Mouse (Mus musculus) liver, embryonic 12.5 days (tissue): ENCODE measurements around the gene Gm28374. TPM values are rescaled to one million over a fixed set of nuclear protein-coding genes. Genes with fewer than 3 reads are reported as not detected.

ENCODE experiments used
- ATAC-seq: fragments of 200-750 bp; cut with Nextera tagmentation; 2 replicates; pipeline ENCODE4 v1.8.0; 2017; ENCODE audit warnings: moderate number of reproducible peaks, mild to moderate bottlenecking, moderate library complexity
- H3K27ac ChIP-seq: fragments of 300-500 bp; sonication (generic); 2 replicates; pipeline ENCODE4 v1.5.1; 2016; ENCODE audit warnings: mild to moderate bottlenecking
- H3K27me3 ChIP-seq: fragments of 300-500 bp; sonication (generic); replicated peaks from 2 replicates; pipeline ENCODE4 v1.6.1; 2016; ENCODE audit warnings: mild to moderate bottlenecking, moderate library complexity
- H3K36me3 ChIP-seq: fragments of 300-500 bp; sonication (generic); 2 replicates; pipeline ENCODE4 v1.6.1; 2016; ENCODE audit warnings: mild to moderate bottlenecking, moderate library complexity
- H3K4me1 ChIP-seq: fragments of 300-500 bp; sonication (generic); 2 replicates; pipeline ENCODE4 v1.6.1; 2016
- H3K4me2 ChIP-seq: fragments of 300-500 bp; sonication (generic); 2 replicates; pipeline ENCODE4 v1.6.1; 2016; ENCODE audit warnings: mild to moderate bottlenecking, moderate library complexity
- H3K4me3 ChIP-seq: fragments of 300-500 bp; sonication (generic); 2 replicates; pipeline ENCODE4 v1.5.1; 2016; ENCODE audit warnings: mild to moderate bottlenecking, moderate library complexity
- H3K9ac ChIP-seq: fragments of 300-500 bp; sonication (generic); 2 replicates; pipeline ENCODE4 v1.6.1; 2016; ENCODE audit warnings: mild to moderate bottlenecking, moderate library complexity
- H3K9me3 ChIP-seq: fragments of 300-500 bp; sonication (generic); replicated peaks from 2 replicates; pipeline ENCODE4 v1.6.1; 2016; ENCODE audit warnings: mild to moderate bottlenecking, moderate library complexity
- WGBS: fragments of 180-500 bp; shearing (Covaris S2); methylation state at CpG from one replicate; pipeline ENCODE4 v1.1.7; 2016; ENCODE audit not compliant: insufficient replicate concordance; 5-methylcytosine and 5-hydroxymethylcytosine counted together
- microRNA-seq: library from miRNA; unstranded; fragments of <30 nt; microRNA quantifications from one replicate; pipeline ENCODE4, GENCODE M21; 2017
- polyA plus RNA-seq: library from polyadenylated mRNA; unstranded; fragments of >200 nt; fragmentation: Nextera tagmentation; extraction: Ambion mirVana; gene quantifications from 2 replicates; pipeline ENCODE4 v1.2.1, GENCODE M21; 2016

Gene Gm28374
- polyA plus RNA-seq, 1 experiment from 2014 or later: 0.37 TPM

DNA sequence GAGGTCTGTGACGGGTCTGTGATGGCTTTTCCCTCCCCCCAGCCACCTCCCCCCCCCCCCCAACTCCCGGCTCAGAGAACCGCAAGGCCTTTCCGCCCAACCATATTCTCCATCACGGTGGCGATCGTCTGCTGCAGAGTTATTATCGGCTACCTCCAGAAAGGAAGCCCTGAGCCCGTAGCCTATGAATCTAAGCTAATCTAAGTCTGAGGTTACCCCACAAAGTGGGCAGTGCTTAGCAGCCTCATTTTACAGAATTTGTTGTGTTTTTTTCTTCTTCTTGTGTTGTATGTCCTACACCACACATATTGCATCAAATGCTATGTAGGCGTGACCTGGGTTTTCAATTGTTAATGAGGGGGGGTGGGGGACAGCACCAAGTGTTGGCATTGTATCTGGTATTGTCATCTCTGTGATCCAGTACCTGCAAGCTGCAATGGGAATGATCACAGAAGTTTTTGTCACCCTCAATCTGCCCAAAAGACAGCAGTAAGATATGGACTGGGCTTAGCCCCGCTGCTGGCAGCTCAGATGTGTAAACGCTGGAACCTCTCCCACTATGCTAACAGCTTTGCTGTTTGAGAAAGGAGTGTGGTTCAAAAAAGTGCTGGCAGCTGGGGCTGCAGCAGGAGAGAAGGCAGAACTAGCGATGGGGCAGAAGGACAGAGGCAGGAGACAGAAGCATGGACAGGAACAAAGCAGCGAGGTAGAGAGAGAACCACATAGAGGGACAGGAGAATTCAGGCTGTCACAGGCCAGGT is 51.4 kb downstream of the Gm28374 start:
- no peak overlapping the region for H3K27ac ChIP-seq
- no peaks in the 10 kb centered on the region for H3K36me3 ChIP-seq
- H3K9me3 ChIP-seq: no peaks in the 10 kb centered on the region
- no peak for ATAC-seq
- peaks cover 4% of the 10 kb centered on the region; the same call in 1 of the 2 replicates for H3K4me1 ChIP-seq
- 38% methylated on average over 14 of the region's 14 CpGs for WGBS
- no peak overlapping the region for H3K9ac ChIP-seq
- H3K4me3 ChIP-seq: no peak overlapping the region
- H3K27me3 ChIP-seq: peaks cover 11% of the 10 kb centered on the region; the same call in 1 of the 2 replicates
- H3K4me2 ChIP-seq: no peak overlapping the region

DNA sequence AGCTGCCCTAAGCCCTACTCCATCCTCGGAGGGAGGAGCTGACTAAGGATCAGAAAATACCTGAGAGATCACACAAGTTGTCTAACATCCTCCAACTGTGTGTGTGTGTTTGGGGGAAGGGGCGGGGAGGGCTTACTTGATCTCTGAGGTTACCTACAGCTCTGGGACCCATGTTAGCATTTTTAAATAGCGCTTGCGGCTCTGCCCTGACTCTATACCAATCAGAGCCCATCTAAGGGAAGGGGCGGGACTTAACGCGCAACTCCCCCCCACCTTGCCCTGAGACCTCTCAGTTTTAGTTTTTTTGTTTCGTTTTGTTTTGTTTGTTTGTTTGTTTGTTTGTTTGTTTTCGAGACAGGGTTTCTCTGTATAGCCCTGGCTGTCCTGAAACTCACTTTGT is 52.6 kb downstream of the Gm28374 start:
- WGBS: 64% methylated on average over 9 of the region's 9 CpGs

GRCm38 (mm10) chr19:6028991-6029390 is 53.1 kb downstream of the Gm28374 start:
- no peak overlapping the region for H3K27ac ChIP-seq
- H3K36me3 ChIP-seq: no peaks in the 10 kb centered on the region
- H3K27me3 ChIP-seq: peaks cover 12% of the 10 kb centered on the region; the same call in 1 of the 2 replicates
- no peaks in the 10 kb centered on the region for H3K9me3 ChIP-seq
- no peak for ATAC-seq
- peaks cover 4% of the 10 kb centered on the region; the same call in 1 of the 2 replicates for H3K4me1 ChIP-seq
- H3K9ac ChIP-seq: no peak overlapping the region
- H3K4me3 ChIP-seq: no peak overlapping the region
- no peak overlapping the region for H3K4me2 ChIP-seq
- 65% methylated on average over 6 of the region's 6 CpGs for WGBS

More for the DNA sequence above, 52.6 kb downstream of the Gm28374 start:
- Histone ChIP-seq H3K9ac (no peak overlapping the region), H3K9me3 (no peaks in the 10 kb centered on the region), H3K4me3 (no peak overlapping the region), H3K4me1 (peaks cover 4% of the 10 kb centered on the region; the same call in 1 of the 2 replicates), H3K4me2 (no peak overlapping the region), H3K27ac (no peak overlapping the region), H3K27me3 (peaks cover 11% of the 10 kb centered on the region; the same call in 1 of the 2 replicates), H3K36me3 (no peaks in the 10 kb centered on the region)
- ATAC-seq: no peak

Small RNA genes within 50 kb of the gene (microRNA-seq; reads per million reads assigned to microRNA genes)
- 1.4 reads per million for gene Mir6988

Other genes with a start within 250 kb of the Gm28374 start
- gene Frmd8, start 207.0 kb downstream of the Gm28374 start, polyA plus RNA-seq: 22.1 and 24.2 TPM in 2 replicates
- gene Slc25a45, start 204.4 kb downstream of the Gm28374 start, polyA plus RNA-seq: 7.5 and 7.7 TPM in 2 replicates
- 3.2 and 3.5 TPM in 2 replicates for gene Tigd3, start 188.1 kb downstream of the Gm28374 start, polyA plus RNA-seq
- gene Dpf2, start 169.2 kb downstream of the Gm28374 start, polyA plus RNA-seq: 73.2 and 74.9 TPM in 2 replicates
- 3.4 and 3.6 TPM in 2 replicates for gene Cdc42ep2, start 157.4 kb downstream of the Gm28374 start, polyA plus RNA-seq
- gene Pola2, start 118.1 kb downstream of the Gm28374 start, polyA plus RNA-seq: 79.7 and 83.2 TPM in 2 replicates
- not detected in 2 replicates for gene Slc22a20, start 96.1 kb downstream of the Gm28374 start, polyA plus RNA-seq
- 37.7 and 38.5 TPM in 2 replicates for gene Capn1, start 66.4 kb downstream of the Gm28374 start, polyA plus RNA-seq
- 17.4 and 19.4 TPM in 2 replicates for gene Syvn1, start 35.7 kb downstream of the Gm28374 start, polyA plus RNA-seq
- 58.0 and 62.7 TPM in 2 replicates for gene Mrpl49, start 24.5 kb downstream of the Gm28374 start, polyA plus RNA-seq
- gene Fau, start 24.4 kb downstream of the Gm28374 start, polyA plus RNA-seq: 699 and 700 TPM in 2 replicates
- gene Znhit2, start 21.1 kb downstream of the Gm28374 start, polyA plus RNA-seq: 31.1 and 31.8 TPM in 2 replicates
- gene Tm7sf2, start 13.9 kb downstream of the Gm28374 start, polyA plus RNA-seq: 30.0 and 31.4 TPM in 2 replicates
- gene Vps51, start 5.0 kb downstream of the Gm28374 start, polyA plus RNA-seq: 35.8 and 39.9 TPM in 2 replicates
- gene Tmem262, start 2.2 kb downstream of the Gm28374 start, polyA plus RNA-seq: not detected in 2 replicates
- 26.6 and 28.5 TPM in 2 replicates for gene Zfpl1, start 2.7 kb upstream of the Gm28374 start, polyA plus RNA-seq
- gene Cdca5, start 2.7 kb upstream of the Gm28374 start, polyA plus RNA-seq: 36.2 and 42.2 TPM in 2 replicates
- 0.20 and 0.59 TPM in 2 replicates for gene AC131692.1, start 12.2 kb upstream of the Gm28374 start, polyA plus RNA-seq
- gene Naaladl1, start 23.5 kb upstream of the Gm28374 start, polyA plus RNA-seq: 2.6 and 2.8 TPM in 2 replicates
- 38.8 and 41.6 TPM in 2 replicates for gene Sac3d1, start 36.4 kb upstream of the Gm28374 start, polyA plus RNA-seq
- gene Snx15, start 46.0 kb upstream of the Gm28374 start, polyA plus RNA-seq: 41.7 and 44.7 TPM in 2 replicates
- gene Batf2, start 58.7 kb upstream of the Gm28374 start, polyA plus RNA-seq: 0.10 and 0.15 TPM in 2 replicates
- 46.1 and 47.7 TPM in 2 replicates for gene Arl2, start 59.3 kb upstream of the Gm28374 start, polyA plus RNA-seq
- gene Majin, start 102.1 kb upstream of the Gm28374 start, polyA plus RNA-seq: not detected in 2 replicates
- not detected in 2 replicates for gene Gpha2, start 144.1 kb upstream of the Gm28374 start, polyA plus RNA-seq
- 6.4 TPM in 2 replicates for gene Ppp2r5b, start 153.6 kb upstream of the Gm28374 start, polyA plus RNA-seq
- gene Atg2a, start 159.4 kb upstream of the Gm28374 start, polyA plus RNA-seq: 7.1 and 8.2 TPM in 2 replicates
- 85.4 and 91.9 TPM in 2 replicates for gene Ehd1, start 194.5 kb upstream of the Gm28374 start, polyA plus RNA-seq
- gene Cdc42bpg, start 224.2 kb upstream of the Gm28374 start, polyA plus RNA-seq: 0.20 TPM in 2 replicates